Mouse (Mus musculus): ENCODE measurements around the gene Brca1. TPM values are rescaled to one million over a fixed set of nuclear protein-coding genes. Genes with fewer than 3 reads are reported as not detected.
A peak's percentile ranks its signal among the peaks of the same experiment; 100 is the strongest.
"Not testable (repeated sequence)": the region's sequence is repeated elsewhere in the genome, so short reads cannot be mapped to it uniquely, and the experiment has no call there.

Gene Brca1
- 23.7 and 27.0 TPM in 2 replicates for polyA plus RNA-seq (2016; fragmentation: Nextera tagmentation; extraction: Ambion mirVana)

GRCm38 (mm10) chr11:101551751-101552475 lies at the start of gene Brca1, which contains the start of gene Nbr1:
Gene Brca1 (minus strand): TSS chr11:101551955.
Gene Nbr1 (plus strand): TSS chr11:101552149.
- WGBS: under 1% methylated on average over 43 of the region's 43 CpGs
- Histone ChIP-seq H3K36me3 (replicated peaks) (peaks cover 52% of the 10 kb centered on the region), H3K4me1 (peaks cover 24% of the 10 kb centered on the region), H3K9me3 (no peaks in the 10 kb centered on the region), H3K27ac (replicated peaks) (peak within 1 kb of the TSS; percentile 98), H3K4me3 (peak within 1 kb of the TSS; percentile 86), H3K27me3 (replicated peaks; ENCODE audit: low read depth, poor library complexity, severe bottlenecking) (no peaks in the 10 kb centered on the region)
- DNase-seq (ENCODE audit: low spot score): peak; percentile 98

- no peak for DNase-seq (ENCODE audit: low spot score)
- Histone ChIP-seq H3K36me3 (replicated peaks) (no peaks in the 10 kb centered on the region), H3K9me3 (no peaks in the 10 kb centered on the region), H3K27me3 (replicated peaks; ENCODE audit: low read depth, poor library complexity, severe bottlenecking) (peaks cover 5% of the 10 kb centered on the region; the same call in 1 of the 2 replicates), H3K4me3 (no peak within 1 kb of the TSS), H3K4me1 (no peaks in the 10 kb centered on the region; the same call in 1 of the 2 replicates), H3K27ac (replicated peaks) (no peak within 1 kb of the TSS)
- WGBS: 85% methylated on average over 6 of the region's 6 CpGs
These were observed 47.4 kb upstream of the Brca1 start, which contains the start of gene Gm11634 for GRCm38 (mm10) chr11:101599156-101599555. Gene Gm11634 (minus strand): TSS chr11:101599256.

- Histone ChIP-seq H3K27ac (replicated peaks) (no peak overlapping the region), H3K36me3 (replicated peaks) (peaks cover 4% of the 10 kb centered on the region; the same call in 1 of the 2 replicates), H3K27me3 (replicated peaks; ENCODE audit: low read depth, poor library complexity, severe bottlenecking) (no peaks in the 10 kb centered on the region), H3K4me1 (peaks cover 4% of the 10 kb centered on the region; the same call in 1 of the 2 replicates), H3K4me3 (no peak overlapping the region), H3K9me3 (no peaks in the 10 kb centered on the region)
- 78% methylated on average over 12 of the region's 12 CpGs for WGBS
- no peak for DNase-seq (ENCODE audit: low spot score)
These were observed 38.4 kb upstream of the Brca1 start for GRCm38 (mm10) chr11:101589989-101590624.

GRCm38 (mm10) chr11:101589444-101589843 lies 37.7 kb upstream of the Brca1 start:
- no peaks in the 10 kb centered on the region for H3K9me3 ChIP-seq
- H3K27ac ChIP-seq (replicated peaks): no peak overlapping the region
- WGBS: 33% methylated on average over 5 of the region's 5 CpGs
- no peak overlapping the region for H3K4me3 ChIP-seq
- DNase-seq (ENCODE audit: low spot score): peak; percentile 63
- no peaks in the 10 kb centered on the region for H3K27me3 ChIP-seq (replicated peaks; ENCODE audit: low read depth, poor library complexity, severe bottlenecking)
- H3K4me1 ChIP-seq: peaks cover 4% of the 10 kb centered on the region; the same call in 1 of the 2 replicates
- H3K36me3 ChIP-seq (replicated peaks): peaks cover 4% of the 10 kb centered on the region; the same call in 1 of the 2 replicates

- Histone ChIP-seq H3K4me3 (no peak overlapping the region), H3K9me3 (no peaks in the 10 kb centered on the region), H3K27ac (replicated peaks) (no peak overlapping the region), H3K36me3 (replicated peaks) (peaks cover 4% of the 10 kb centered on the region; the same call in 1 of the 2 replicates), H3K27me3 (replicated peaks; ENCODE audit: low read depth, poor library complexity, severe bottlenecking) (no peaks in the 10 kb centered on the region), H3K4me1 (peaks cover 4% of the 10 kb centered on the region; the same call in 1 of the 2 replicates)
- no peak for DNase-seq (ENCODE audit: low spot score)
- WGBS: 92% methylated on average over 7 of the region's 7 CpGs
These were observed 37.1 kb upstream of the Brca1 start for GRCm38 (mm10) chr11:101588868-101589267.

GRCm38 (mm10) chr11:101587676-101588075 lies 35.9 kb upstream of the Brca1 start:
- no peak for DNase-seq (ENCODE audit: low spot score)
- Histone ChIP-seq H3K27me3 (replicated peaks; ENCODE audit: low read depth, poor library complexity, severe bottlenecking) (no peaks in the 10 kb centered on the region), H3K4me1 (no peaks in the 10 kb centered on the region; the same call in 1 of the 2 replicates), H3K27ac (replicated peaks) (no peak overlapping the region), H3K4me3 (no peak overlapping the region), H3K9me3 (no peaks in the 10 kb centered on the region), H3K36me3 (replicated peaks) (peaks cover 4% of the 10 kb centered on the region; the same call in 1 of the 2 replicates)
- WGBS: 90% methylated on average over 10 of the region's 10 CpGs

- no peak for DNase-seq (ENCODE audit: low spot score)
- Histone ChIP-seq H3K4me3 (no peak overlapping the region), H3K9me3 (no peaks in the 10 kb centered on the region), H3K4me1 (peaks cover 9% of the 10 kb centered on the region), H3K27ac (replicated peaks) (no peak overlapping the region), H3K36me3 (replicated peaks) (peaks cover 11% of the 10 kb centered on the region), H3K27me3 (replicated peaks; ENCODE audit: low read depth, poor library complexity, severe bottlenecking) (no peaks in the 10 kb centered on the region)
- 80% methylated on average over 4 of the region's 4 CpGs for WGBS
These were observed 34.0 kb upstream of the Brca1 start for GRCm38 (mm10) chr11:101585805-101586204.

- 96% methylated on average over 1 of the region's 1 CpGs for WGBS
- peaks cover 19% of the 10 kb centered on the region for H3K36me3 ChIP-seq (replicated peaks)
These were observed 33.3 kb upstream of the Brca1 start for GRCm38 (mm10) chr11:101585031-101585430.

GRCm38 (mm10) chr11:101583205-101583604 lies 31.4 kb upstream of the Brca1 start:
- H3K4me3 ChIP-seq: no peak overlapping the region
- peaks cover 36% of the 10 kb centered on the region for H3K36me3 ChIP-seq (replicated peaks)
- H3K27ac ChIP-seq (replicated peaks): no peak overlapping the region
- H3K4me1 ChIP-seq: peaks cover 9% of the 10 kb centered on the region
- no peaks in the 10 kb centered on the region for H3K27me3 ChIP-seq (replicated peaks; ENCODE audit: low read depth, poor library complexity, severe bottlenecking)
- DNase-seq (ENCODE audit: low spot score): no peak
- no peaks in the 10 kb centered on the region for H3K9me3 ChIP-seq
- WGBS: 88% methylated on average over 2 of the region's 2 CpGs

More at GRCm38 (mm10) chr11:101585031-101585430, 33.3 kb upstream of the Brca1 start:
- H3K27me3 ChIP-seq (replicated peaks; ENCODE audit: low read depth, poor library complexity, severe bottlenecking); DNase-seq (ENCODE audit: low spot score); H3K27ac ChIP-seq (replicated peaks); H3K4me1 ChIP-seq; H3K4me3 ChIP-seq; H3K9me3 ChIP-seq: not testable (repeated sequence)

- peak; percentile 84 for DNase-seq (ENCODE audit: low spot score)
- H3K4me3 ChIP-seq: peak within 1 kb of the TSS; percentile 54
- H3K4me1 ChIP-seq: peaks cover 9% of the 10 kb centered on the region
- WGBS: 20% methylated on average over 31 of the region's 31 CpGs
- peaks cover 45% of the 10 kb centered on the region for H3K36me3 ChIP-seq (replicated peaks)
- no peaks in the 10 kb centered on the region for H3K9me3 ChIP-seq
- no peaks in the 10 kb centered on the region for H3K27me3 ChIP-seq (replicated peaks; ENCODE audit: low read depth, poor library complexity, severe bottlenecking)
- H3K27ac ChIP-seq (replicated peaks): 0 out of 2 replicates have a peak within 1 kb of the TSS, but pooled peaks have one; percentile 16
These were observed 30.6 kb upstream of the Brca1 start, which contains the start of gene Tmem106a for GRCm38 (mm10) chr11:101582054-101583035. Gene Tmem106a (plus strand): TSS chr11:101582242.

GRCm38 (mm10) chr11:101581081-101581764 lies 29.5 kb upstream of the Brca1 start:
- WGBS: 72% methylated on average over 6 of the region's 6 CpGs
- Histone ChIP-seq H3K4me3 (no peak overlapping the region), H3K4me1 (peaks cover 9% of the 10 kb centered on the region), H3K27ac (replicated peaks) (no peak overlapping the region), H3K9me3 (no peaks in the 10 kb centered on the region), H3K36me3 (replicated peaks) (peaks cover 55% of the 10 kb centered on the region), H3K27me3 (replicated peaks; ENCODE audit: low read depth, poor library complexity, severe bottlenecking) (no peaks in the 10 kb centered on the region)
- no peak for DNase-seq (ENCODE audit: low spot score)

Data from embryonic facial prominence, embryonic 10.5 days (tissue).